Mouse (Mus musculus): ENCODE data around the gene Rcsd1. TPM values are rescaled to one million over a fixed set of nuclear protein-coding genes. Genes with fewer than 3 reads are reported as not detected.
"Not testable (repeated sequence)": the region's sequence is repeated elsewhere in the genome, so short reads cannot be mapped to it uniquely, and the experiment has no call there.

Rcsd1 gene
- polyA plus RNA-seq, 1 experiment from 2014 or later, result 8.4 TPM

DNA sequence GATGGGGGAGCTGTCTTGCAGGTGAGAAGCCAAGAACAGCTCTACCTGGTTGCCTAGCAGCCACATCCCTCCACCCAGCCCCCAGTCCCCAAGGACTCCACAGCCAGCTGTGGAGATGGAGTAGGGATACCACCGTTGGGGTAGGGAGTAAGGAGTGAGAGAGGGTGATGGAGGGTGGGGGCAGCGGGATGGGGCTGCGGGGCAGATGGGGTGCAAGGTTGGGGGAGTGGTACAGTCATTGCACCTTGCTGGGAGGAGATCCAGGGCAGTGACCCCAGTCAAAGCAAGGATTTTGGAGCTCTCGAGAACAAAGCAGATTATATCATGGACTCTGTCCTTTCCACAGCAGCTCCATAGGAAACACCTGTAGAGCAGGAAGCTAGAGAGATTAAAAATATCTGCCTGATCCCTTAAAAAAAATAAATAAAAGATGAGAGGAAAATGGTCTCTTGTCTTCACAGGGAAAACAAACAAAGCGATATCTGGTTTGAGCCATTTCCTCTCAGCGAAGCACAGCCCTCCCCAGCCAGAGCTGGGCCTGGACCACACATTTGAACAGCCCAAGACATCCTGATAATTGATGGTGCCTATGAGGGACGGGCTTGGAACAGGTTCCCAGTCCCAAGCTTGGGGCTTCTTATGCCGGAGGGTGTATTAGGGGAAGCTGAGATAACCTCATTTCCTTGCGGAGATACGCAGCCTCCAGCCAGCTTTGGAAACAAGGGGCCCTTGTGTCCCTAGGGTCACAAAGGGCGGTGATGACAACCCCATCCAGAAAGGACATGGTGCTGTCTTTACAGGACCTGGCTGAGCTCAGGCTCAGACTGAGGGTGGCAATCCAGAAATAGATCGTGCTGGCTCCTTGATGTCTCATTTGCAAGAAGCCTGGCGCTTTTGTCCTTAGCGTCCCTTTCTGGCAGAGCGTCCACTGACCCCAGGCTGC lies 25.0 kb downstream of the Rcsd1 start:
- no peak overlapping the region for H3K4me2 ChIP-seq (replicated peaks)
- H3K4me1 ChIP-seq (replicated peaks; ENCODE audit: control insufficient read depth, insufficient read depth, low read length), result no peaks in the 10 kb centered on the region
- no peak overlapping the region for H3K9ac ChIP-seq
- H3K4me3 ChIP-seq (replicated peaks; ENCODE audit: low read length), result no peak overlapping the region
- WGBS, result 64% methylated on average over 15 of the region's 15 CpGs
- H3K9me3 ChIP-seq (ENCODE audit: control insufficient read depth, low read length), result no peaks in the 10 kb centered on the region
- no peaks in the 10 kb centered on the region for H3K36me3 ChIP-seq (replicated peaks; ENCODE audit: control insufficient read depth, insufficient read depth)
- no peak overlapping the region for H3K27ac ChIP-seq
- no peak for DNase-seq (ENCODE audit: low spot score)
- H3K27me3 ChIP-seq (ENCODE audit: control insufficient read depth, insufficient read depth, low read length), result no peaks in the 10 kb centered on the region
- ATAC-seq (ENCODE audit: low FRiP score), result no peak

DNA sequence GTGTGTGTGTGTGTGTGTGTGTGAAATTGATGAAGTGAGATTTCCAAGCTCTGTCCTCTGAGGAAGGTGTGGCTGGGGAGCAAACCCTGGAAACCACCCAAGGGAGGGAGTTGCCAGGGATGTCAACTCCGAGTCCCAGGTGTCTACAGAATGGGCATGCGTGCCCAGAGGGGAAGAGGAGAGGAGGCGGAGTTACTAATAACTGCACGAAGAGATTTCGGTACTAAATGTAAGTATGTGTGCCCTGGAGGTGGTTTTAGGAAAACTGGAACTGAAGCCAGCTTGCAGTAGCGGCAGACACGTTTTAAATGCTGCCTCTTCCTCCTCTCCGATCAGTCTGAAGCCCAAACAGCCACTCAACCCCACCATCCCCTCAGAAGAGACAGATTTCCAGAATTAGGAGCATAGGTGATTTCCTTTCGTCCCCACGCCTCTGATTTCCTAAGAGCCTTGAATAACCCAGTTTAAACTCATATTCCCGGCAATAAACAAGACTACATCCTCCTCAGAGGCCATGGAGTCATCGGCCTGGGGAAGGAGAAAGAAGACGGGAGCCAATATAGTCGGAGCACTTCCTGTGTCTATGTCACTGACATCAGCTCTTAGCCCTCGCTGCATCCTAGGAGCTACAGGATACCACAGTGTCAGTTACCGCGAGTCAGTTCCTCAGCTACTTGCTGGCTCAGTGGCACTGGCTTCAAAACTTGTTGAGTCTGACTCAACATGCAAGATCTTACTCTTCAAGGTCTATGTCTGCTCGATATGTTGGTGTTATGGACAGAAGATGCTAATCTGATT lies 27.3 kb downstream of the Rcsd1 start:
- Histone ChIP-seq H3K9me3 (ENCODE audit: control insufficient read depth, low read length) (no peaks in the 10 kb centered on the region), H3K36me3 (replicated peaks; ENCODE audit: control insufficient read depth, insufficient read depth) (no peaks in the 10 kb centered on the region), H3K4me1 (replicated peaks; ENCODE audit: control insufficient read depth, insufficient read depth, low read length) (no peaks in the 10 kb centered on the region), H3K27ac (no peak overlapping the region), H3K4me3 (replicated peaks; ENCODE audit: low read length) (no peak overlapping the region), H3K27me3 (ENCODE audit: control insufficient read depth, insufficient read depth, low read length) (no peaks in the 10 kb centered on the region), H3K4me2 (replicated peaks) (no peak overlapping the region), H3K9ac (no peak overlapping the region)
- ATAC-seq (ENCODE audit: low FRiP score) (no peak), DNase-seq (ENCODE audit: low spot score) (no peak)
- 84% methylated on average over 18 of the region's 18 CpGs for WGBS

DNA sequence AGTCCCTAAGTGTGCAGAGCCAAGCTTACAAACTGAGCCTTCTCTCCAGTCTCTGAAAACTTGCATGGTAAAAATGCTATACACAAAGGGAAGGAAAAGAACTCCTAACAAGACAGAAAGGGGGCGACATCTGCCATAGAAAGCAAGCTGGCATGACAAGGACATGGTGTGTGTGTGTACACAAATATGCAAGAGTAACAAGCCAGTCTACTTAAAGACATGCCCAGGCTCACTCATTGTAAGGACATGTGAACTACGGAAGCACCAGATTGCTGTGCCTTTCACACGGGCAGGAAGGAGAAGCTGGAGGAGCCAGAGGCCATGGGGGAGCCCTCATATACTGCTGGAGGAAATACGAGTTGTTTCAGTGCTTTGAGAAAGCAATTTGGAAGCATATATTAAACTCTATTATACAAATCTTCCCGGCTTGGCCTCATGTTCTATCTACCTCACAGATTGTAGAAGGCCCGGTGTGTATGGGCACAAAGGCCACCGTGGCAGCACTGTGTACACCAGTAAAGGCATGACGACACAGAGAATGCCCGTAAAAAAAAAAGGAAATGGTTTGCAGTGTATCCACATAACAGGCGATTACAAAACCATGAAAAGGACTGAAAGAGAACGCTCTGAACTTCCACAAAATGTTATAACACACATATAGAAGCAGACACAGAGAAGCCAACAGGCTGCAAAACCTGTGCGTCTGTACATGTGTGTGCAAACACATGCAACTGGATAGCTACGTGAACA lies 28.3 kb downstream of the Rcsd1 start:
- no peak overlapping the region for H3K4me2 ChIP-seq (replicated peaks)
- no peak for DNase-seq (ENCODE audit: low spot score)
- H3K9me3 ChIP-seq (ENCODE audit: control insufficient read depth, low read length), result no peaks in the 10 kb centered on the region
- H3K27ac ChIP-seq, result no peak overlapping the region
- no peaks in the 10 kb centered on the region for H3K36me3 ChIP-seq (replicated peaks; ENCODE audit: control insufficient read depth, insufficient read depth)
- no peak overlapping the region for H3K4me3 ChIP-seq (replicated peaks; ENCODE audit: low read length)
- no peaks in the 10 kb centered on the region for H3K4me1 ChIP-seq (replicated peaks; ENCODE audit: control insufficient read depth, insufficient read depth, low read length)
- H3K9ac ChIP-seq, result no peak overlapping the region
- no peak for ATAC-seq (ENCODE audit: low FRiP score)
- 70% methylated on average over 13 of the region's 13 CpGs for WGBS
- no peaks in the 10 kb centered on the region for H3K27me3 ChIP-seq (ENCODE audit: control insufficient read depth, insufficient read depth, low read length)

DNA sequence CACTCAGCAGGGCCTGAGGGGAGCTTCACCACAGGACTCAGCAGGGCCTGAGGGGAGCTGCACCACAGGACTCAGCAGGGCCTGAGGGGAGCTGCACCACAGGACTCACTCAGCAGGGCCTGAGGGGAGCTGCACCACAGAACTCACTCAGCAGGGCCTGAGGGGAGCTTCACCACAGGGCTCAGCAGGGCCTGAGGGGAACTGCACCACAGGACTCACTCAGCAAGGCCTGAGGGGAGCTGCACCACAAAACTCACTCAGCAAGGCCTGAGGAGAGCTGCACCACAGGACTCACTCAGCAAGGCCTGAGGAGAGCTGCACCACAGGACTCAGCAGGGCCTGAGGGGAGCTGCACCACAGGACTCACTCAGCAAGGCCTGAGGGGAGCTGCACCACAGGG lies 29.5 kb downstream of the Rcsd1 start:
- not testable (repeated sequence) for DNase-seq (ENCODE audit: low spot score); H3K27me3 ChIP-seq (ENCODE audit: control insufficient read depth, insufficient read depth, low read length); ATAC-seq (ENCODE audit: low FRiP score); H3K4me3 ChIP-seq (replicated peaks; ENCODE audit: low read length); H3K4me1 ChIP-seq (replicated peaks; ENCODE audit: control insufficient read depth, insufficient read depth, low read length); H3K9me3 ChIP-seq (ENCODE audit: control insufficient read depth, low read length); H3K36me3 ChIP-seq (replicated peaks; ENCODE audit: control insufficient read depth, insufficient read depth); H3K4me2 ChIP-seq (replicated peaks); H3K27ac ChIP-seq; H3K9ac ChIP-seq

DNA sequence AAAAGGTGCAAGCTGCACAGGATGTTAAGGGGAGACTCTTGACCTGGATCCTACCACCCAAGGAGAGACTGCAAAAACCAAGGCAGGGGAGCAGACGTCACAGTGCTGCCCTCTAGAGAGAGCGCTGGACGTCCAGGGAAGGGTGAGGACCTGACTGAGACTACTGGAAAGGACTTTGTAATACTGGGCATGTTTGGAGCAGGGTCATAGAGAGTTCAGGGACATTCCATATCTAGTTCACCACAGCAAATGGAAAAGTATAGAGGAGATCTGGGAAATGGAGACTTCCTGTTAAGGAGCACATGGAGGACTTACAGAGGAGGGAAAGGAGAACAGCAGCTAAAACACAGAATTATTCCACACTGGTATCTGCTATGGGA lies 29.9 kb downstream of the Rcsd1 start:
- H3K36me3 ChIP-seq (replicated peaks; ENCODE audit: control insufficient read depth, insufficient read depth), result no peaks in the 10 kb centered on the region
- ATAC-seq (ENCODE audit: low FRiP score) (no peak), DNase-seq (ENCODE audit: low spot score) (no peak)
- no peaks in the 10 kb centered on the region for H3K9me3 ChIP-seq (ENCODE audit: control insufficient read depth, low read length)
- H3K4me3 ChIP-seq (replicated peaks; ENCODE audit: low read length), result no peak overlapping the region
- H3K4me2 ChIP-seq (replicated peaks), result no peak overlapping the region
- no peaks in the 10 kb centered on the region for H3K4me1 ChIP-seq (replicated peaks; ENCODE audit: control insufficient read depth, insufficient read depth, low read length)
- no peak overlapping the region for H3K27ac ChIP-seq
- no peak overlapping the region for H3K9ac ChIP-seq
- H3K27me3 ChIP-seq (ENCODE audit: control insufficient read depth, insufficient read depth, low read length), result no peaks in the 10 kb centered on the region
- 41% methylated on average over 3 of the region's 3 CpGs for WGBS

DNA sequence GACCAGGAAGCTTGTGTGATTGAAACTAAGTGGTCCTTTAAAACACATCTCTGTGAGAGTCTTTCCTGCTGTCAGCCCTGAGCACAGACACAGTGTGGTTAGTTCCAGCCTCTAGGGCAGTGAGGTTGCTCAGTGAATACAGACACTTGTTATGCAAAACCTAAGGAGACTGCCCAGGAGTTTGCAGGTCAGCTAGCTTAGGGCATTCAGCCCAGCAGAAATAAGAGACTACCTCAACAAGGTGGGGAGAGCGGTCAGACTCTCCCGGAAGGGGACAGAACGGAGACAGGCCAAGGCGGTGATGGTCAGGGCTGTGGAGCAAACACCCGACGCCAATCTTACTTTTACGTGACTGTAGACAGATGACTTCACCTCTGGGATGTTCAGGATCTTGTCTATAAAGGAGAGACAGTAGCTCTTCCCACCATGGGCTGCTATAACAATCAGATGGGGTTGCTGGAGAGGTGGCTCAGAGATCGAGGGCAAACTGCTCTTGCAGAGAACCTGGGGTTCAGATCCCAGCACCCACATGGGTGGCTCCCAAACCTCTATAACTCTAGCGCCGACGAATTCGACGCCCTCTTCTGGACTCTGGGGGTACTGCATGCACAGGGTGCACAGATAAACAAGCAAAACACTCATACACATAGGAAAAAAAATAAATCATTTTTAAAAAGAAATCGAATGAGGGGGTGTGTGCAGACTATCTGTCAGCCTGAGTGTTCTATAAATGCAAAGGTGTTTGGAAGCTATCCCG lies 30.5 kb downstream of the Rcsd1 start:
- ATAC-seq (ENCODE audit: low FRiP score), result no peak
- Histone ChIP-seq H3K4me1 (replicated peaks; ENCODE audit: control insufficient read depth, insufficient read depth, low read length) (no peaks in the 10 kb centered on the region), H3K9me3 (ENCODE audit: control insufficient read depth, low read length) (no peaks in the 10 kb centered on the region), H3K27ac (no peak overlapping the region), H3K9ac (no peak overlapping the region), H3K36me3 (replicated peaks; ENCODE audit: control insufficient read depth, insufficient read depth) (no peaks in the 10 kb centered on the region), H3K4me2 (replicated peaks) (no peak overlapping the region), H3K4me3 (replicated peaks; ENCODE audit: low read length) (no peak overlapping the region), H3K27me3 (ENCODE audit: control insufficient read depth, insufficient read depth, low read length) (no peaks in the 10 kb centered on the region)
- DNase-seq (ENCODE audit: low spot score), result no peak
- WGBS, result 62% methylated on average over 15 of the region's 15 CpGs

DNA sequence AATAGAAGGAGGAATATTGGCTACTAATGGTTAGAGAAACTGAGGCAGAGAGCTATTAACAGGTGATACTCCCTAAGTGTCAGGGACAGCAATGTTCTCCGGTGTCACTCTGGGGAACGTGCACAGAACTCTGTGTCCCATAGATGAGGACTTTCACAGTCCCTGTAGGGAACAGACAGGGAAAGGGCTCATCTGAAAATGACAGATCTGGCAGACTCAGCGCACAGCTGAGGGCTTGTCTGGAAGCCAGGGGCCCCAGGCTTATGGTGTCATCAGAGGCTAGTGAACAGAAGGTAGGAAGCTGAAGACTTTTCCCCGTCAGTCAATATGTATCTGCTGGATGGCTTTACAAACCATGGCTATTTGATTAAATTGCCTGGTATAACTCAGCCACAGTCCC lies 32.0 kb downstream of the Rcsd1 start:
- H3K4me3 ChIP-seq (replicated peaks; ENCODE audit: low read length), result no peak overlapping the region
- H3K4me2 ChIP-seq (replicated peaks), result no peak overlapping the region
- H3K4me1 ChIP-seq (replicated peaks; ENCODE audit: control insufficient read depth, insufficient read depth, low read length), result no peaks in the 10 kb centered on the region
- no peak for ATAC-seq (ENCODE audit: low FRiP score)
- no peak overlapping the region for H3K9ac ChIP-seq
- H3K36me3 ChIP-seq (replicated peaks; ENCODE audit: control insufficient read depth, insufficient read depth), result no peaks in the 10 kb centered on the region
- H3K27me3 ChIP-seq (ENCODE audit: control insufficient read depth, insufficient read depth, low read length), result no peaks in the 10 kb centered on the region
- no peak overlapping the region for H3K27ac ChIP-seq
- WGBS, result 58% methylated on average over 4 of the region's 4 CpGs
- no peak for DNase-seq (ENCODE audit: low spot score)
- no peaks in the 10 kb centered on the region for H3K9me3 ChIP-seq (ENCODE audit: control insufficient read depth, low read length)

DNA sequence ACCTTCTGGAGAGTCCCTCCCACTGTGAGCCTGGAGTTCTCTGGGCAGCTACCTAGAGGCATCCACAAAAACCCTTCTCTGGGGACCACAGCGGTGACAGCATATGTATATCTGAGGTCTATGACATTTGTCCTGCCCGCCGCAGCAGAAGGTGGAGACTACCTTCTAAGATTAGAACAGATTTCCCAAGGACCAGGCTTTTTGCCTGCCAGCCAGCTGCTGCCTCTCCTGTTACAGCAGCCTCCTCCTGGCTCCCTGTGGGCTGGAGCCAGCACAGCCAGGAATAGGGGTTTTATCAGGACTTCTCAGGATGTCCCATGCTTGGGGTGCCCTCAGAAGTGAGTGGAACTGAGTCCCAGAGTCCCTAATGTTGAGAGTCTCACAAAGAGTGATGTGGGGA lies 32.6 kb downstream of the Rcsd1 start:
- no peak overlapping the region for H3K4me2 ChIP-seq (replicated peaks)
- no peak for ATAC-seq (ENCODE audit: low FRiP score)
- H3K27me3 ChIP-seq (ENCODE audit: control insufficient read depth, insufficient read depth, low read length), result no peaks in the 10 kb centered on the region
- no peak overlapping the region for H3K27ac ChIP-seq
- no peaks in the 10 kb centered on the region for H3K4me1 ChIP-seq (replicated peaks; ENCODE audit: control insufficient read depth, insufficient read depth, low read length)
- no peak overlapping the region for H3K9ac ChIP-seq
- 80% methylated on average over 3 of the region's 3 CpGs for WGBS
- H3K36me3 ChIP-seq (replicated peaks; ENCODE audit: control insufficient read depth, insufficient read depth), result no peaks in the 10 kb centered on the region
- H3K9me3 ChIP-seq (ENCODE audit: control insufficient read depth, low read length), result no peaks in the 10 kb centered on the region
- no peak for DNase-seq (ENCODE audit: low spot score)
- no peak overlapping the region for H3K4me3 ChIP-seq (replicated peaks; ENCODE audit: low read length)

Data from hindbrain, embryonic 14.5 days (tissue).